Mouse (Mus musculus): ENCODE results near the gene Dnajb12. TPM values are rescaled to one million over a fixed set of nuclear protein-coding genes. Genes with fewer than 3 reads are reported as not detected.
A peak's percentile ranks its signal among the peaks of the same experiment; 100 is the strongest.
"Not testable (repeated sequence)": the region's sequence is repeated elsewhere in the genome, so short reads cannot be mapped to it uniquely, and the experiment has no call there.

Gene Dnajb12
- polyA plus RNA-seq, 1 experiment from 2014 or later: 28.6 TPM

DNA sequence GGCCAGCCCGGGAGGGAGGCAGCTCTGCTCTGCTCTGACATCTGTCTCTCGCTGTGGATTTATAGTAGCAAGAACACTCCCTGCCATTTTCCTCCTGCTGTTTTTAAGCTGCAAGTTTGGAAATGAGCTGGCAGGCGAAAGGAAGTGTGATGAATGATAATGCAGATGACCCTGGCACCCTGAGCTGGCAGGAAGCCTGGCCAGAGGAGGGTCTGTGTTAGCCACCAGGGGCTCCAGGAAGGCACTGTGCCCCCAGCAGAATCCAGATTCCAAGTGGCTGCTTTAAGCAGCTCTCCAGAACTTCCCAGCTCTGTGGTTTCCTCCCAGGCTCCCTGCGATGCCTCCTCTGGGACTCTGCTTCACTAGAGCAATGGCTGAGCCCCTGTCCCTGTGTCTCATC is 15.7 kb upstream of the Dnajb12 start:
- H3K27me3 ChIP-seq (replicated peaks; ENCODE audit: control insufficient read depth, insufficient read depth, low read length): no peaks in the 10 kb centered on the region
- 48% methylated on average over 4 of the region's 4 CpGs for WGBS
- H3K9ac ChIP-seq (ENCODE audit: low read length): no peak overlapping the region
- ATAC-seq (replicated peaks; ENCODE audit: low FRiP score, low TSS enrichment, low read depth) (no peak), DNase-seq (ENCODE audit: low spot score) (no peak)
- no peak overlapping the region for H3K4me2 ChIP-seq (ENCODE audit: low read length)
- H3K9me3 ChIP-seq (ENCODE audit: control insufficient read depth, low read length): no peaks in the 10 kb centered on the region
- H3K27ac ChIP-seq (ENCODE audit: low read depth): no peak overlapping the region
- H3K4me3 ChIP-seq (ENCODE audit: low read depth, low read length): no peak overlapping the region
- H3K36me3 ChIP-seq (ENCODE audit: control insufficient read depth, insufficient read depth, low read length): peaks cover 8% of the 10 kb centered on the region; the same call in 1 of the 2 replicates
- H3K4me1 ChIP-seq (replicated peaks; ENCODE audit: control insufficient read depth, insufficient read depth, low read length): no peaks in the 10 kb centered on the region; the same call in 1 of the 2 replicates

GRCm38 (mm10) chr10:59864232-59864875 is 15.0 kb upstream of the Dnajb12 start:
- WGBS: 82% methylated on average over 19 of the region's 19 CpGs
- Histone ChIP-seq H3K9me3 (ENCODE audit: control insufficient read depth, low read length) (no peaks in the 10 kb centered on the region), H3K4me1 (replicated peaks; ENCODE audit: control insufficient read depth, insufficient read depth, low read length) (no peaks in the 10 kb centered on the region; the same call in 1 of the 2 replicates), H3K4me3 (ENCODE audit: low read depth, low read length) (no peak overlapping the region), H3K27me3 (replicated peaks; ENCODE audit: control insufficient read depth, insufficient read depth, low read length) (no peaks in the 10 kb centered on the region), H3K36me3 (ENCODE audit: control insufficient read depth, insufficient read depth, low read length) (peaks cover 8% of the 10 kb centered on the region; the same call in 1 of the 2 replicates), H3K27ac (ENCODE audit: low read depth) (no peak overlapping the region), H3K9ac (ENCODE audit: low read length) (no peak overlapping the region), H3K4me2 (ENCODE audit: low read length) (no peak overlapping the region)
- DNase-seq (ENCODE audit: low spot score): no peak
- no peak for ATAC-seq (replicated peaks; ENCODE audit: low FRiP score, low TSS enrichment, low read depth)

DNA sequence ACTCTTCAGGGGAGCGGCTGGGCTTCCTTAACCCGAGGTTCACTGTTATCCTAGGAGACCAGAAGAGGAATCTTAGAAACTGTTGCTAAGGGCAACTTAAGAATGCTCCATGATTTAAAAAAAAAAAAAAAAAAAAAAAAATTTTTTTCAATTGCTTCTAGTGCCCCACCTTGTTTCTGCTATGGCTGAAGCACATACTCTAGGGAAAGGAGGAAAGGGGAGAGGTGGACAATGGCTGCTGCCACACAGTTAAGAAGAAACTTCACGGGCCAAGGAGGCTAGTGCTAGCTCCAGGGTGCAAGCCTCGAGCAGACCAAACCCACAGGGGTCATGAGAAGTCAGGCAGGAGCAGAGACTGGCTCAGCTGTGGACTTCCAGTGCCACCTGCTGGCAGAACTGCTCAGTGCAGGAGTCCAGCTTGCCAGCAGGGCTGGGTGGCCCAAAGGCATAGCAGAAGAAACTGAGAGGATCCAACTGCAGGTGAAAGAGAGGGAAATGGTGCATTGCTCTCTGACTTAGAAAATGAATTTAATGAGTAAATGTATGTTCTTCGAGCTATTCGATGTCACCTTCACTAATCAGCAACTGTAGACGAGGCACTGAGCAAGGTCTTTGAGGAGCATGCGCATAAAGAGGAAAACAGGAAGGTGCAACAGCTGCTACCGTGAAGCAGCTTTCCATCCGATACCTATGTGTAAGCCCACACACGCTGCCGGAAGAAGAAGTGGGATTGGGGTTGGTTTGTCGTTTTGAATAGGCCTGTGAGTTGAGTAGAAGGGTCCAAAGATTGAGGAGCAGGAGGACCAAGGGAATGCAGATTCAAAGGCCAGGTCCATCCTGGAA is 14.3 kb upstream of the Dnajb12 start:
- no peak overlapping the region for H3K4me3 ChIP-seq (ENCODE audit: low read depth, low read length)
- peaks cover 8% of the 10 kb centered on the region; the same call in 1 of the 2 replicates for H3K36me3 ChIP-seq (ENCODE audit: control insufficient read depth, insufficient read depth, low read length)
- H3K9me3 ChIP-seq (ENCODE audit: control insufficient read depth, low read length): no peaks in the 10 kb centered on the region
- 33% methylated on average over 13 of the region's 13 CpGs for WGBS
- H3K27me3 ChIP-seq (replicated peaks; ENCODE audit: control insufficient read depth, insufficient read depth, low read length): no peaks in the 10 kb centered on the region
- H3K4me1 ChIP-seq (replicated peaks; ENCODE audit: control insufficient read depth, insufficient read depth, low read length): no peaks in the 10 kb centered on the region; the same call in 1 of the 2 replicates
- H3K4me2 ChIP-seq (ENCODE audit: low read length): no peak overlapping the region
- H3K9ac ChIP-seq (ENCODE audit: low read length): no peak overlapping the region
- ATAC-seq (replicated peaks; ENCODE audit: low FRiP score, low TSS enrichment, low read depth) (peak; percentile 73), DNase-seq (ENCODE audit: low spot score) (peak; percentile 95)
- no peak overlapping the region for H3K27ac ChIP-seq (ENCODE audit: low read depth)

DNA sequence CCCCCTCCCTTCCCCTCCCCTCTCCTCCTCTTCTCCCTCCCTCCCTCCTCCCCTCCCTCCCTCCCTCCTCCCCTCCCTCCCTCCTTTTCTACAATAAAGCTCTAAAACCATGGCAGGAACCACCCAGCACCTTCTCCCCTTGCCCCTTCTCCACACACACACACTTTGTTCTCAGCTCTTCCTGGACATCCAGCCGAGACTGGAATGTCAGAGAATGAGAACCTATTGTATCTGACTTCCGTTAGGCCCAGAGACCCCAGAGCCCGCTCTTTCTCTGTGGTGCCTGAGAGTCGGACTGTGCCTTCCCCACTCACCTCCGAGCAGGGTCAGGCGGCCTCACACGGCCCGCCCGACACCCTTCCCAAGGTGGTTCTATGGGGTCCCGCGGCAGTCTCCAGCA is 11.1 kb upstream of the Dnajb12 start:
- Histone ChIP-seq H3K4me1 (replicated peaks; ENCODE audit: control insufficient read depth, insufficient read depth, low read length) (no peaks in the 10 kb centered on the region; the same call in 1 of the 2 replicates), H3K4me3 (ENCODE audit: low read depth, low read length) (no peak overlapping the region), H3K9ac (ENCODE audit: low read length) (no peak overlapping the region), H3K27ac (ENCODE audit: low read depth) (no peak overlapping the region), H3K27me3 (replicated peaks; ENCODE audit: control insufficient read depth, insufficient read depth, low read length) (no peaks in the 10 kb centered on the region), H3K4me2 (ENCODE audit: low read length) (no peak overlapping the region), H3K9me3 (ENCODE audit: control insufficient read depth, low read length) (peaks cover 4% of the 10 kb centered on the region), H3K36me3 (ENCODE audit: control insufficient read depth, insufficient read depth, low read length) (peaks cover 8% of the 10 kb centered on the region; the same call in 1 of the 2 replicates)
- WGBS: 63% methylated on average over 11 of the region's 11 CpGs
- ATAC-seq (replicated peaks; ENCODE audit: low FRiP score, low TSS enrichment, low read depth) (no peak), DNase-seq (ENCODE audit: low spot score) (no peak)

GRCm38 (mm10) chr10:59870038-59870437 is 9.3 kb upstream of the Dnajb12 start:
- Histone ChIP-seq H3K9me3 (ENCODE audit: control insufficient read depth, low read length) (peaks cover 4% of the 10 kb centered on the region), H3K4me3 (ENCODE audit: low read depth, low read length) (no peak overlapping the region), H3K27ac (ENCODE audit: low read depth) (no peak overlapping the region), H3K9ac (ENCODE audit: low read length) (no peak overlapping the region), H3K27me3 (replicated peaks; ENCODE audit: control insufficient read depth, insufficient read depth, low read length) (no peaks in the 10 kb centered on the region), H3K36me3 (ENCODE audit: control insufficient read depth, insufficient read depth, low read length) (no peaks in the 10 kb centered on the region), H3K4me2 (ENCODE audit: low read length) (no peak overlapping the region), H3K4me1 (replicated peaks; ENCODE audit: control insufficient read depth, insufficient read depth, low read length) (no peaks in the 10 kb centered on the region)
- ATAC-seq (replicated peaks; ENCODE audit: low FRiP score, low TSS enrichment, low read depth): no peak
- WGBS: 89% methylated on average over 6 of the region's 6 CpGs
- no peak for DNase-seq (ENCODE audit: low spot score)

DNA sequence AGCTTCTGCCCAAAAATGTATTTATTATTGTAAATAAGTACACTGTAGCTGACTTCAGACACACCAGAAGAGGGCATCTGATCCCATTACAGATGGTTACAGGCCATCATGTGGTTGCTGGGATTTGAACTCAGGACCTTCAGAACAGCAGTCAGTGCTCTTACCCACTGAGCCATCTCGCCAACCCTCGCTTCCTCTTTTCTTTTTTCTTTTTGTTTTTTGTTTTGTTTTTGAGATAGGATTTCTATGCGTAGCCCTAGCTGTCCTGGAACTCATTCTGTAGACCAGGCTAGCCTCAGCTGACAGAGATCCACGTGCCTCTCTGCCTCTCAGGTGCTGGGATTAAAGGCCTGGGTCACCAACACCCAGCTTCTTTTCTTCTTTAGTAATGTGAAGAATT is 6.7 kb upstream of the Dnajb12 start:
- H3K4me2 ChIP-seq (ENCODE audit: low read length); H3K9ac ChIP-seq (ENCODE audit: low read length); DNase-seq (ENCODE audit: low spot score); ATAC-seq (replicated peaks; ENCODE audit: low FRiP score, low TSS enrichment, low read depth); H3K9me3 ChIP-seq (ENCODE audit: control insufficient read depth, low read length); H3K4me1 ChIP-seq (replicated peaks; ENCODE audit: control insufficient read depth, insufficient read depth, low read length); H3K27me3 ChIP-seq (replicated peaks; ENCODE audit: control insufficient read depth, insufficient read depth, low read length); H3K36me3 ChIP-seq (ENCODE audit: control insufficient read depth, insufficient read depth, low read length); H3K27ac ChIP-seq (ENCODE audit: low read depth); H3K4me3 ChIP-seq (ENCODE audit: low read depth, low read length): not testable (repeated sequence)
- 87% methylated on average over 4 of the region's 4 CpGs for WGBS

DNA sequence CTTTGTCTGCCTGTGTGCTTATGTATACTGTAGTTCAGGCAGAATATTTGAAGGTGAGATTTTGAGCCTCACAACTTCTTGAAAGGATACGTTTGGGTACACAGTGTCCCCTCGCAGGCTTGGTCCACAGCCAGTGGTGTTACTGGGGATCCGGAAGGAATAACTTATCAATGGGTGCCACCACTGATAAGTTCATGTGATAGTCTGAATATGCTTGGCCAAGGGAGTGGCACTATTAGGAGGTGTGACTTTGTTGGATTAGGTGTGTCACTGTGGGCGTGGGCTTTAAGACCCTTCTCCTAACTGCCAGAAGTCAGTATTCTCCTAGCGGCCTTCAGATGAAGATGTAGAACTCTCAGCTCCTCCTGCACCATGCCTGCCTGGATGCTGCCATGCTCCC is 6.2 kb upstream of the Dnajb12 start:
- H3K36me3 ChIP-seq (ENCODE audit: control insufficient read depth, insufficient read depth, low read length): no peaks in the 10 kb centered on the region
- no peak overlapping the region for H3K9ac ChIP-seq (ENCODE audit: low read length)
- DNase-seq (ENCODE audit: low spot score): no peak
- no peak overlapping the region for H3K27ac ChIP-seq (ENCODE audit: low read depth)
- no peak overlapping the region for H3K4me3 ChIP-seq (ENCODE audit: low read depth, low read length)
- WGBS: 84% methylated on average over 5 of the region's 5 CpGs
- H3K4me2 ChIP-seq (ENCODE audit: low read length): no peak overlapping the region
- no peaks in the 10 kb centered on the region for H3K27me3 ChIP-seq (replicated peaks; ENCODE audit: control insufficient read depth, insufficient read depth, low read length)
- no peaks in the 10 kb centered on the region for H3K4me1 ChIP-seq (replicated peaks; ENCODE audit: control insufficient read depth, insufficient read depth, low read length)
- H3K9me3 ChIP-seq (ENCODE audit: control insufficient read depth, low read length): peaks cover 4% of the 10 kb centered on the region
- no peak for ATAC-seq (replicated peaks; ENCODE audit: low FRiP score, low TSS enrichment, low read depth)

GRCm38 (mm10) chr10:59873613-59874012 is 5.7 kb upstream of the Dnajb12 start:
- H3K9me3 ChIP-seq (ENCODE audit: control insufficient read depth, low read length): peaks cover 4% of the 10 kb centered on the region
- peaks cover 1% of the 10 kb centered on the region; the same call in 1 of the 2 replicates for H3K4me1 ChIP-seq (replicated peaks; ENCODE audit: control insufficient read depth, insufficient read depth, low read length)
- DNase-seq (ENCODE audit: low spot score): no peak
- no peak overlapping the region for H3K4me3 ChIP-seq (ENCODE audit: low read depth, low read length)
- H3K4me2 ChIP-seq (ENCODE audit: low read length): no peak overlapping the region
- H3K9ac ChIP-seq (ENCODE audit: low read length): no peak overlapping the region
- 59% methylated on average over 5 of the region's 5 CpGs for WGBS
- no peak for ATAC-seq (replicated peaks; ENCODE audit: low FRiP score, low TSS enrichment, low read depth)
- H3K36me3 ChIP-seq (ENCODE audit: control insufficient read depth, insufficient read depth, low read length): no peaks in the 10 kb centered on the region
- H3K27ac ChIP-seq (ENCODE audit: low read depth): no peak overlapping the region
- H3K27me3 ChIP-seq (replicated peaks; ENCODE audit: control insufficient read depth, insufficient read depth, low read length): no peaks in the 10 kb centered on the region

All from intestine, embryonic 14.5 days (tissue).